Mouse (Mus musculus) CH12F3 (cell line): ENCODE data around the gene 2310061I04Rik.

Experiments used
- in situ Hi-C: fragments of 300-500 bp; cut with MboI; formaldehyde crosslinking; loops from 2 replicates; pipeline ENCODE4 v1.14.3; 2020; ENCODE audit warnings: low sequenced_read_pairs

2310061I04Rik gene

GRCm38 (mm10) chr17:35916297-35917142 is 19.3 kb upstream of the 2310061I04Rik start, which contains the start of the genes Mrps18b and Ppp1r10:
TSS of gene Mrps18b (minus strand) at chr17:35916389.
TSS of gene Ppp1r10 (plus strand) at chr17:35916434.
- in situ Hi-C loops, result no loop called here

GRCm38 (mm10) chr17:35915538-35916296 is 18.5 kb upstream of the 2310061I04Rik start:
- in situ Hi-C loops, result no loop called here

- in situ Hi-C loops, result no loop called here
Measured at GRCm38 (mm10) chr17:35914975-35915374, 17.7 kb upstream of the 2310061I04Rik start.

GRCm38 (mm10) chr17:35909919-35910369 is 12.7 kb upstream of the 2310061I04Rik start, which contains the start of gene Atat1:
TSS of gene Atat1 (minus strand) at chr17:35910075.
- in situ Hi-C loops, result no loop called here

- in situ Hi-C loops, result no loop called here
Measured at GRCm38 (mm10) chr17:35909186-35909918, 12.1 kb upstream of the 2310061I04Rik start.

GRCm38 (mm10) chr17:35907609-35908008 is 10.4 kb upstream of the 2310061I04Rik start:
- in situ Hi-C loops, result no loop called here

GRCm38 (mm10) chr17:35905587-35905986 is 8.4 kb upstream of the 2310061I04Rik start:
- in situ Hi-C loops, result no loop called here

- in situ Hi-C loops, result no loop called here
Measured at GRCm38 (mm10) chr17:35903992-35904355, 6.7 kb upstream of the 2310061I04Rik start.

GRCm38 (mm10) chr17:35903343-35903991 is 6.2 kb upstream of the 2310061I04Rik start:
- in situ Hi-C loops, result no loop called here

- in situ Hi-C loops, result no loop called here
Measured at GRCm38 (mm10) chr17:35900636-35901035, 3.4 kb upstream of the 2310061I04Rik start.

- in situ Hi-C loops, result no loop called here
Measured at GRCm38 (mm10) chr17:35897644-35898573, 678 bp upstream of the 2310061I04Rik start.

GRCm38 (mm10) chr17:35887725-35888124 is 9.5 kb downstream of the 2310061I04Rik start:
- in situ Hi-C loops, result no loop called here

GRCm38 (mm10) chr17:35883777-35884176 is 13.5 kb downstream of the 2310061I04Rik start:
- in situ Hi-C loops, result no loop called here

GRCm38 (mm10) chr17:35882924-35883323 is 14.3 kb downstream of the 2310061I04Rik start:
- in situ Hi-C loops, result no loop called here

GRCm38 (mm10) chr17:35879245-35880057 is 17.8 kb downstream of the 2310061I04Rik start, which contains the start of gene Dhx16:
TSS of gene Dhx16 (plus strand) at chr17:35879819.
- in situ Hi-C loops, result no loop called here

GRCm38 (mm10) chr17:35874721-35875120 is 22.5 kb downstream of the 2310061I04Rik start:
- in situ Hi-C loops, result loop anchor here (5.0 kb wide), 1 partner anchor 42 kb away; no protein-coding TSS in a partner anchor

- in situ Hi-C loops, result loop anchor here (5.0 kb wide), 1 partner anchor 42 kb away; no protein-coding TSS in a partner anchor
Measured at GRCm38 (mm10) chr17:35873774-35874519, 23.3 kb downstream of the 2310061I04Rik start.
